Mouse (Mus musculus): ENCODE measurements around the gene Lyrm9. TPM values are rescaled to one million over a fixed set of nuclear protein-coding genes. Genes with fewer than 3 reads are reported as not detected.

Gene Lyrm9
- 15.4 and 15.9 TPM in 2 replicates for polyA plus RNA-seq (2014; fragmentation: Nextera tagmentation; extraction: Ambion mirVana)

DNA sequence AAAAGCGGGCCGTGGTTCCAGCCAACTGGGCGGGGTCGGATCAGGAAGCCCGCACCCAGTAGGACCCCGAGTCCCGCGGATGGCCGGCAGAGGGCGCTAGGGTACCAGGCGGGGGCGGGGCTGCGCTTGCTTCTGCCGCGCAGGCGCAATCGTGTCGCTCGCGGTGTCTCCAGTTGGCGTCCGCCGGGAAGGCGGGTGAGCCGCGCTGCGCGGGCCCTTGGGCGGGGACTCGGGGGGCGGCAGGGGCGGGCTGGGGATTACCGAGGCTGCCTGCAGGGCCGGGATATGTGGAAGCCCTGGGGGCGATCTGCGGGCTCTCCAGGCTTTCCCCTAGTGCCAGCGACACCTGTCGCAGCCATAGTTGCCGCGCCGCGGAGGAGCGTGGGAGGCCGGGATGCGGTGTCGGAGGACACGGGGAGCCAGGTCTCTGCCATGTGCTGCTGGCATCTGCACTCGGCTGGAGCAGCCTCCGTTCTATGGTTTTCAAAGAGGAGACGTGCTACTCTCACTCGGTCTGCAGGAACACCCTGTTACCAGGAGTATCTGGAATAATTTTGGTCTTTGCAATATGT, at the start of gene Lyrm9:
Gene Lyrm9, plus strand, starts transcription at position 143 of the 572 bp plus-strand sequence.
- WGBS = under 1% methylated on average over 51 of the region's 51 CpGs
- H3K27ac ChIP-seq (ENCODE audit: low read depth, low read length) = no peak within 1 kb of the TSS
- no peaks in the 10 kb centered on the region for H3K27me3 ChIP-seq (ENCODE audit: control insufficient read depth, insufficient read depth, low read length)
- no peaks in the 10 kb centered on the region for H3K9me3 ChIP-seq (ENCODE audit: control insufficient read depth, low read length)
- peak within 1 kb of the TSS; percentile 47 for H3K4me2 ChIP-seq
- peak within 1 kb of the TSS; percentile 64 for H3K9ac ChIP-seq (ENCODE audit: low read length)
- DNase-seq (ENCODE audit: low spot score, missing footprints) (peak; percentile 100), ATAC-seq (ENCODE audit: low FRiP score) (peak; percentile 90)
- H3K36me3 ChIP-seq (ENCODE audit: control insufficient read depth, insufficient read depth, low read length) = no peaks in the 10 kb centered on the region
- H3K4me3 ChIP-seq (ENCODE audit: low read depth, low read length) = peak within 1 kb of the TSS; percentile 61
- H3K4me1 ChIP-seq (ENCODE audit: control insufficient read depth, insufficient read depth, low read length) = peaks cover 13% of the 10 kb centered on the region

DNA sequence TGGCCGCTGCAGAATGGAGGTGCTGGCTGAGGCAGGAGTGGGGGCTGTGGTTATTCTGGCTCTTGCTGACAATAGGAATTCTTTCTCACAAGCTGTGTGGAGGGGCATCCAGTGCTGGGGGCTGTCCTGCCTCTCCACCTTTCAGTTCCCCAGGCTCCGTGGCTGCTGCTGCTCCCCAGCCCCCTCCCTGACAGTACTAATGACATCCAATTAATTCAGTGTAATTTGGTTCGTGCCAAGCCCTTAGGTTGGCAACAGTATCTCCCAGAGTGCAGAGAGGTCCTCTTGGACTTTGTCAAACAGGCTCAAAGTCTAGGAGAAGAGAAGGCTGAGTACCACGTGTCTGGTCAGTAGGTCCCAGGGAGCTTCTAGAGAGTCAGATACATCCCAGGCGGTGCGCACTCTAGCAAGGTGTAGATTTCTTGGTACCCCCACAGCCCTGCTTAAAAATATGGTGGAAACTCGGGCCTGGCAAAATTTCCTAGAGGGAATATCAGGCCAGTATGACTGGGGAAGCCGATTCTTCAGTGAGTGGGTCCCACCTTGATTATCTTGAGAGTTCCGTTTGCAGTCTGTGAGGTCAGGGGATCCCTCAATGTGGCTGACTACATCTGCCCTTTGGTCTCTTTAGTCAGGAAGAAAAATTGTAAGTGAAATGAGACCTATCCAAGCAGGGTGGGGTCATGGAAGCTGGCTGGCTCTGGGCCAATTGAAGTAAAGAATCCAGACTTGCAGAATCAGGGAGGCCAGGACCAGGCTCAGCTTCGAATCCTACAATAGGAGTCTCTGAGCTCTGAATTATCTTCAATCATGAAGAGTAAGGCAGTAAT, 48.3 kb upstream of the Lyrm9 start:
- 64% methylated on average over 10 of the region's 10 CpGs for WGBS
- H3K9ac ChIP-seq (ENCODE audit: low read length) = peak overlapping the region; percentile 3
- no peak overlapping the region for H3K27ac ChIP-seq (ENCODE audit: low read depth, low read length)
- no peak overlapping the region for H3K4me3 ChIP-seq (ENCODE audit: low read depth, low read length)
- H3K4me1 ChIP-seq (ENCODE audit: control insufficient read depth, insufficient read depth, low read length) = peaks cover 9% of the 10 kb centered on the region
- no peak for ATAC-seq (ENCODE audit: low FRiP score)
- DNase-seq (ENCODE audit: low spot score, missing footprints) = peak; percentile 51
- H3K9me3 ChIP-seq (ENCODE audit: control insufficient read depth, low read length) = no peaks in the 10 kb centered on the region
- no peaks in the 10 kb centered on the region for H3K36me3 ChIP-seq (ENCODE audit: control insufficient read depth, insufficient read depth, low read length)
- H3K4me2 ChIP-seq = no peak overlapping the region
- H3K27me3 ChIP-seq (ENCODE audit: control insufficient read depth, insufficient read depth, low read length) = no peaks in the 10 kb centered on the region

DNA sequence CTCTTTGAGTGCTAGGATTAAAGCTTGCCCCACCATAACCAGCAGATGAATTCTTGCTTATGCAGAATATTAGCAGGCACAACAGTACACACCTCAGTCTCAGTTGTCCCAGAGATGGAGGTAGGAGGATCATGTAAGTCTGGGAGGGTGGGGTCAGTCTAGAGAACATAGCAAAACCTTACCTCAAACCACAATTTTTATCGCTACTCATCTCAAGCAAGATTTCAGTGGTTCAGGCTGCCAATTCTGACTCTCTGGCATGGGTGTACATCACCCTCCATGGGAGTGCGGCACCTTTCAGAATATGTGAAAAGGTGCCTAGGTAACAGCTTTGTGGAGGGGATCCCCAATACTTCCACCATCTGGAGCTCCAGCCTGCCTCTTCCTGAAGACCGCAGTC, 46.4 kb upstream of the Lyrm9 start:
- WGBS = 94% methylated on average over 3 of the region's 3 CpGs
- Histone ChIP-seq H3K4me1 (ENCODE audit: control insufficient read depth, insufficient read depth, low read length) (peaks cover 12% of the 10 kb centered on the region), H3K27ac (ENCODE audit: low read depth, low read length) (no peak overlapping the region), H3K36me3 (ENCODE audit: control insufficient read depth, insufficient read depth, low read length) (no peaks in the 10 kb centered on the region), H3K4me3 (ENCODE audit: low read depth, low read length) (no peak overlapping the region), H3K9ac (ENCODE audit: low read length) (no peak overlapping the region), H3K4me2 (no peak overlapping the region), H3K9me3 (ENCODE audit: control insufficient read depth, low read length) (no peaks in the 10 kb centered on the region), H3K27me3 (ENCODE audit: control insufficient read depth, insufficient read depth, low read length) (no peaks in the 10 kb centered on the region)
- ATAC-seq (ENCODE audit: low FRiP score) (no peak), DNase-seq (ENCODE audit: low spot score, missing footprints) (no peak)

DNA sequence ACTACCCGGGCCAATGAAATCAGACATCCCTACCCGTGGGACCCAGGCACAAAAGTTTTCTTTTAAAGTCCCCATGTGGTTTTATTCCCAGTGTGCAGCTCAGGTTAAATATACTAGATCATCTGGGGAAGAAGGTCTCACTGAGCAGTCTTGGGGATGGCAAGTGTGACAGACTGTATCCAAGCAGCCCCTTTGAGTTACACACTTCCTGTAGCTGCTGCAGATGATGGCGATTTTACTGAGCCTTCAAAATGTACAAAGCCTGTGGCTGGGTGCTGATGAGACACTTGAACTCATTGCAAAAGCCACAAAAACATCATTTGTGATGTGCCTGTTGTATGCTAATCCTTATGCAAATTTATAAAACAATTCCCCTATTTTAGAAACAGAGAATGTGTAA, 45.8 kb upstream of the Lyrm9 start:
- H3K27me3 ChIP-seq (ENCODE audit: control insufficient read depth, insufficient read depth, low read length) = no peaks in the 10 kb centered on the region
- H3K4me2 ChIP-seq = no peak overlapping the region
- H3K9ac ChIP-seq (ENCODE audit: low read length) = no peak overlapping the region
- 88% methylated on average over 3 of the region's 3 CpGs for WGBS
- ATAC-seq (ENCODE audit: low FRiP score) = no peak
- peaks cover 16% of the 10 kb centered on the region for H3K4me1 ChIP-seq (ENCODE audit: control insufficient read depth, insufficient read depth, low read length)
- H3K27ac ChIP-seq (ENCODE audit: low read depth, low read length) = no peak overlapping the region
- no peak for DNase-seq (ENCODE audit: low spot score, missing footprints)
- H3K36me3 ChIP-seq (ENCODE audit: control insufficient read depth, insufficient read depth, low read length) = no peaks in the 10 kb centered on the region
- no peak overlapping the region for H3K4me3 ChIP-seq (ENCODE audit: low read depth, low read length)
- H3K9me3 ChIP-seq (ENCODE audit: control insufficient read depth, low read length) = no peaks in the 10 kb centered on the region

DNA sequence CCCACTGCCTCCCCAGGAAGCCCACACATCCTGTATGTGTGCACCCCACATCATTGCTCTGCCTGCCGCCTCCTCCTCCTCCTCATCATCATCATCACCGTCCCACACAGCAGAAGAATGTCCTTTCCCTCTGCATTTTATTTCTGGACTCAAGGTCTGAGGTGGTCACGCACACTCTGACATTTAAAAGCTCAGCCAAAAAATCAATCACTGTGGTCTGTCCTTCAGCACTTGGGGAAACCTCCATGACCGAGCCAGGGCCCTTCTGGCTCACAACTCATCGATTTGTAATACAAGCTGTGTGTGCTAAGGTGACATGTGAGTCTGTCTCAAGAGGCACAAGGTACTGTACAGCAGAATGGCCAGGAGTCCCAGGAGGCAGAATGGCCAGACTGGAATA, 44.1 kb upstream of the Lyrm9 start:
- no peak overlapping the region for H3K27ac ChIP-seq (ENCODE audit: low read depth, low read length)
- H3K27me3 ChIP-seq (ENCODE audit: control insufficient read depth, insufficient read depth, low read length) = no peaks in the 10 kb centered on the region
- ATAC-seq (ENCODE audit: low FRiP score) (no peak), DNase-seq (ENCODE audit: low spot score, missing footprints) (no peak)
- no peaks in the 10 kb centered on the region for H3K9me3 ChIP-seq (ENCODE audit: control insufficient read depth, low read length)
- H3K36me3 ChIP-seq (ENCODE audit: control insufficient read depth, insufficient read depth, low read length) = no peaks in the 10 kb centered on the region
- no peak overlapping the region for H3K4me3 ChIP-seq (ENCODE audit: low read depth, low read length)
- 84% methylated on average over 5 of the region's 5 CpGs for WGBS
- no peak overlapping the region for H3K4me2 ChIP-seq
- peaks cover 29% of the 10 kb centered on the region for H3K4me1 ChIP-seq (ENCODE audit: control insufficient read depth, insufficient read depth, low read length)
- no peak overlapping the region for H3K9ac ChIP-seq (ENCODE audit: low read length)

DNA sequence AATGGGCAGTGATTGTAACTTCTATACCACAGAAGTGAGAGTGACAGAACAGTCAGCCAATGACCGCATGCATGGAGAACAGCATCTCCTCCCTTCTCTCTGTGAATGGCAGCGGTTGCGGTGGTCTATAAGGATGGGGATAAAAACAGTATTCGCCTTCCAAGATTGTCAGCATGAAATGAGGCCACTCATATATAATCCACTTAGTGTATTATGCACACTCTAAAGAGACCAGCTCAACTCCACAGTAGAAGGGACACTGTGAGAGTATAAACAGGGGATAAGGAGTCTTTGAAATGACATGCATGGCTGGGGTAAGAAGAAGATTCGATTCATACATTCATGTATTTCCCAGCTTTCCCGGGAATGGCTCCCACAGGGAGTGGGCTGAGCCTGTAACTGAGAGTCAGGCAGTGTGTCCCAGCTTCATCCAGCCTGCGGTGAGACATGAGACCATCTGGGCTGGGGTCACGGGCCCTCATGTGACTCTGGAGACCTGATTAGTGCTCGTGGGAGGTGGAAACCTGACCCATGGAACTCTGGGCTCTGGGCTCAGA, 43.5 kb upstream of the Lyrm9 start:
- peaks cover 28% of the 10 kb centered on the region for H3K4me1 ChIP-seq (ENCODE audit: control insufficient read depth, insufficient read depth, low read length)
- DNase-seq (ENCODE audit: low spot score, missing footprints) = no peak
- WGBS = 57% methylated on average over 9 of the region's 9 CpGs

DNA sequence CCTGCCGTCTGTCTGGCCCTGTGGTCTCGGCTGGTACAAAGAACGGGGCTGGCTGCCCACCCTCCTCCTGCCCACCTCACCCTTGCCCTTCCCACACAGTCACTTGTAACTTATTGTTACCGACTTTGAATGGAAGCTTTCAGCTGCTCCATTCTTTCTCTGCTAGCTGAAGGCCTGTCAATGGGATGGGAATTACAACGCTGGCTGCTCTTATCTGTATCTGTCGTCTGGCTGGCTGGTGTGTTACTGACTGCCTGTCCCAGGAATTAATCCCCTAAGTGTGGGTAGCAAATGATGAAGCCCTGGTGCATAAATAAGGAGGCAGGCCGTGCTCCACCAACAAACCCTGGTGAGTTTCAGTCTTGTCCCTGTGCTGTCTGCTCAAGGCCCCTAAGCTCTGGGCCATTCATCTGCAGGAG, 40.4 kb upstream of the Lyrm9 start:
- Histone ChIP-seq H3K27me3 (ENCODE audit: control insufficient read depth, insufficient read depth, low read length) (no peaks in the 10 kb centered on the region), H3K4me3 (ENCODE audit: low read depth, low read length) (no peak overlapping the region), H3K9me3 (ENCODE audit: control insufficient read depth, low read length) (no peaks in the 10 kb centered on the region), H3K4me1 (ENCODE audit: control insufficient read depth, insufficient read depth, low read length) (peaks cover 31% of the 10 kb centered on the region), H3K9ac (ENCODE audit: low read length) (no peak overlapping the region), H3K27ac (ENCODE audit: low read depth, low read length) (peak overlapping the region; percentile 81), H3K4me2 (no peak overlapping the region), H3K36me3 (ENCODE audit: control insufficient read depth, insufficient read depth, low read length) (no peaks in the 10 kb centered on the region)
- peak; percentile 87 for ATAC-seq (ENCODE audit: low FRiP score)
- WGBS = 13% methylated on average over 7 of the region's 7 CpGs
- no peak for DNase-seq (ENCODE audit: low spot score, missing footprints)

More for the DNA sequence above, 43.5 kb upstream of the Lyrm9 start:
- no peak overlapping the region for H3K4me3 ChIP-seq (ENCODE audit: low read depth, low read length)
- H3K27me3 ChIP-seq (ENCODE audit: control insufficient read depth, insufficient read depth, low read length) = no peaks in the 10 kb centered on the region
- no peak for ATAC-seq (ENCODE audit: low FRiP score)
- no peak overlapping the region for H3K4me2 ChIP-seq
- no peak overlapping the region for H3K9ac ChIP-seq (ENCODE audit: low read length)
- H3K9me3 ChIP-seq (ENCODE audit: control insufficient read depth, low read length) = no peaks in the 10 kb centered on the region
- no peak overlapping the region for H3K27ac ChIP-seq (ENCODE audit: low read depth, low read length)
- no peaks in the 10 kb centered on the region for H3K36me3 ChIP-seq (ENCODE audit: control insufficient read depth, insufficient read depth, low read length)

DNA sequence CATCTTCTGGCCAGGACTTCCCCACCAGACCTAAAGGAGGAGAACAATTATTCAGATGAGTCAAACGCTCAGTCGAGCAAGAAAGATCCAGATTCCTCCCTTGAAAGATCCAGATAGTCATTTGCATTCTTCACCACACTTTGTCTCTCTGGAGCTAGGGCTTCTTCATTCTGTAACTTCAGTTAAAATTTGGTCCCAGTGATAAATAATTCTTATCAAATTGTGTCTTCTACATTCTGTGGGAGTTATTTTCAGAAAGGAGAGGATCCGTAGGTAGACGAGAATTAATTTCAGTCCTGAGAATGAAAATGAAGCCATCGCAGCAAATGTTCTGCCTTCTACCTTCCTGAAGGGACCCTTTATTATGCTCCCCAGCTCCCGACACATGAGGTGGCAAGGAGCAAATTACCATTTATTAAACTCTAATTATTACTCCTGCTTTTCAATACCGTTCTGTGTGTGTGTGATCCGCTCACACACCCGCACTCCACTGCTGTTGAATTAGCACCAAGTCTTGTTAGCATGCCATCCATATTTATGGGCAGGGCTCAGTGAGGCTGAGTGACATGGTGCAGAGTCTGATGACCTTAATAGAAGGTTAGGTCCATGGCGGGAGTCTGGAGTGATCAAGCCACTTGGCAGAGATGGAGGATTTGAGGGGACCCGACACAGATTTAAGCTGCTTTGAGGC, 36.9 kb upstream of the Lyrm9 start:
- Histone ChIP-seq H3K27ac (ENCODE audit: low read depth, low read length) (no peak overlapping the region), H3K36me3 (ENCODE audit: control insufficient read depth, insufficient read depth, low read length) (no peaks in the 10 kb centered on the region), H3K4me3 (ENCODE audit: low read depth, low read length) (no peak overlapping the region), H3K4me1 (ENCODE audit: control insufficient read depth, insufficient read depth, low read length) (peaks cover 33% of the 10 kb centered on the region), H3K9ac (ENCODE audit: low read length) (no peak overlapping the region), H3K9me3 (ENCODE audit: control insufficient read depth, low read length) (no peaks in the 10 kb centered on the region), H3K27me3 (ENCODE audit: control insufficient read depth, insufficient read depth, low read length) (no peaks in the 10 kb centered on the region), H3K4me2 (no peak overlapping the region)
- ATAC-seq (ENCODE audit: low FRiP score) (no peak), DNase-seq (ENCODE audit: low spot score, missing footprints) (no peak)
- WGBS = 71% methylated on average over 11 of the region's 11 CpGs

DNA sequence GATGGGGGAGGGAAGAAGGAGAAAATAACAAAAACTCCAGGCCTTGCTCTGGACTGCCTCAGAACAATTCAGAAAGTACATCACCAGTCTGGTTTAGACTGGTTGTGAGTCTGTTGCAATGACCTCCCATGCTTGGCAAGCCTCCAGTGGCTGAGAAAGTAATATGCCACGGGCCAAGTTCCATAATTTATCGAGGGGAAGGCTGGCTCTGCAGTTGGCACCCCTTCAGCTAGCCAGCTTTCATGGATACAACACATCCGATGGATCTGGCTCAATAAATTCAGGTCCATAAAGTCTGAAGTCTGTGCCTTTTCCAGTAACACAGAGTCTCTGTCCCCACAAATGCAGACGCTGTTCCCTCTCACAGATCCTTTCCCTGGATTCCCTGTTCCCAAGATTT, 34.8 kb upstream of the Lyrm9 start:
- H3K9ac ChIP-seq (ENCODE audit: low read length) = no peak overlapping the region
- H3K27me3 ChIP-seq (ENCODE audit: control insufficient read depth, insufficient read depth, low read length) = no peaks in the 10 kb centered on the region
- no peak overlapping the region for H3K4me2 ChIP-seq
- H3K4me1 ChIP-seq (ENCODE audit: control insufficient read depth, insufficient read depth, low read length) = peaks cover 21% of the 10 kb centered on the region
- no peak for ATAC-seq (ENCODE audit: low FRiP score)
- 83% methylated on average over 4 of the region's 4 CpGs for WGBS
- no peak overlapping the region for H3K27ac ChIP-seq (ENCODE audit: low read depth, low read length)
- DNase-seq (ENCODE audit: low spot score, missing footprints) = no peak
- no peak overlapping the region for H3K4me3 ChIP-seq (ENCODE audit: low read depth, low read length)
- H3K9me3 ChIP-seq (ENCODE audit: control insufficient read depth, low read length) = no peaks in the 10 kb centered on the region
- H3K36me3 ChIP-seq (ENCODE audit: control insufficient read depth, insufficient read depth, low read length) = no peaks in the 10 kb centered on the region
